Mouse (Mus musculus) olfactory bulb, adult 2 months (tissue): Measurements from ENCODE around the gene Slc7a15. TPM values are rescaled to one million over a fixed set of nuclear protein-coding genes. Genes with fewer than 3 reads are reported as not detected.

ENCODE experiments used
- H3K27ac ChIP-seq: fragments of 200-500 bp; 2 replicates; pipeline ENCODE4 v1.5.1; 2012; ENCODE audit warnings: low read depth, low read length; ENCODE audit not compliant: insufficient read depth
- H3K4me1 ChIP-seq: fragments of 200-500 bp; 2 replicates; pipeline ENCODE4 v1.6.1; 2012; ENCODE audit warnings: low read length; ENCODE audit not compliant: control insufficient read depth, insufficient read depth
- H3K4me3 ChIP-seq: fragments of 200-500 bp; 2 replicates; pipeline ENCODE4 v1.5.1; 2012; ENCODE audit warnings: mild to moderate bottlenecking, low read depth, low read length, moderate library complexity; ENCODE audit not compliant: insufficient read depth
- CTCF ChIP-seq: fragments of 200-500 bp; IDR thresholded peaks from 2 replicates; pipeline ENCODE4 v1.5.1; 2012; ENCODE audit warnings: low read depth, mild to moderate bottlenecking, low read length, moderate library complexity; ENCODE audit not compliant: insufficient read depth
- POLR2A ChIP-seq: fragments of 200-500 bp; IDR thresholded peaks from 2 replicates; pipeline ENCODE4 v1.6.1; 2012; ENCODE audit warnings: mild to moderate bottlenecking, low read depth, low read length, moderate library complexity; ENCODE audit not compliant: insufficient read depth
- WGBS: fragments of 180-500 bp; shearing (Covaris S2); methylation state at CpG from one replicate; pipeline ENCODE4 v1.1.7; 2018; 5-methylcytosine and 5-hydroxymethylcytosine counted together
- polyA plus RNA-seq: library from polyadenylated mRNA; stranded (reverse); fragments of >200 nt; gene quantifications from 2 replicates; pipeline ENCODE4 v1.2.4, GENCODE M21; 2012; ENCODE audit warnings: low replicate concordance; ENCODE audit not compliant: missing spikeins, insufficient read depth, insufficient read length

Gene Slc7a15
- polyA plus RNA-seq, 1 experiment: not detected

DNA sequence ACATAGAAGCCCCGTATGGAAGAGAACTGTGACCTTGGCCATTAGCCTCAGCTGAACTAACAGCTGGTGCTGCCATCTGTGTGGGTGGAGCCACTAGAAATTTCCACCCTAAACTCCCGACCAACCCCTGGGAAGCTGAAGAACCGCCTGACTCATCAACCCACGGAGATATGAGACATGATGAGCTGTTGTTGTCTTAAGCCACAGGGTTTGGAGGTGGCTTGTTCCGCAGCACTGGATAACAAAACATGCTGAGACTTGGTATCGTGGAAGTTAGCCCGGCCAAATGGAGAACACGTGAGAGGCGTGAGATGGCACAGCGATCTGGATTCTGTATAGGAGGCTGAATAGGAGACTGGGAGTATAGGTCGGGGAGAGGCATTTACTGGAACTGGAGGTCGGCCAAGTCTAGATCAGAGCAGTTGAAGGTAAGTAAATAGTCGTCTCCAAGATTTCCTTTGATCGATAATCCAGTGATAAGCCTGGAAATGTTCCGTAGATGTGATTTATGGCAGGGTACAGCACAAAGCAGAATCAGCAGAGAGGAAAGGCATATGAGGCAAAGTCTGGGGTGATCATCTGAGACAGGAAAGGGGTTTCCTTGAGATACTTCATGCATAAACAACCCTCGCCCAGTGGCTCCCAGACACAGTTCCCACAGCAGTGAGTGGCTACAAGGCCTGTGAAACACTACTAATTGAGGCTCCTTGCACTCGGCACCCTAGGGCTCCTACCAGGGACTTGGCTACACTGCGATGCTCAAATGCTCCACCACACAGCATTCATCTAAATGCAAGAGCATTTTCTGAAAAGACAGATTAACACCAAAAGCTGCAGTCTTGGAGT lies 87.6 kb downstream of the Slc7a15 start:
- Histone ChIP-seq H3K4me1 (peaks cover 2% of the 10 kb centered on the region; the same call in 1 of the 2 replicates), H3K4me3 (no peak overlapping the region), H3K27ac (no peak overlapping the region)
- TF ChIP-seq CTCF (no peak), POLR2A (no peak)
- WGBS: 63% methylated on average over 18 of the region's 18 CpGs

DNA sequence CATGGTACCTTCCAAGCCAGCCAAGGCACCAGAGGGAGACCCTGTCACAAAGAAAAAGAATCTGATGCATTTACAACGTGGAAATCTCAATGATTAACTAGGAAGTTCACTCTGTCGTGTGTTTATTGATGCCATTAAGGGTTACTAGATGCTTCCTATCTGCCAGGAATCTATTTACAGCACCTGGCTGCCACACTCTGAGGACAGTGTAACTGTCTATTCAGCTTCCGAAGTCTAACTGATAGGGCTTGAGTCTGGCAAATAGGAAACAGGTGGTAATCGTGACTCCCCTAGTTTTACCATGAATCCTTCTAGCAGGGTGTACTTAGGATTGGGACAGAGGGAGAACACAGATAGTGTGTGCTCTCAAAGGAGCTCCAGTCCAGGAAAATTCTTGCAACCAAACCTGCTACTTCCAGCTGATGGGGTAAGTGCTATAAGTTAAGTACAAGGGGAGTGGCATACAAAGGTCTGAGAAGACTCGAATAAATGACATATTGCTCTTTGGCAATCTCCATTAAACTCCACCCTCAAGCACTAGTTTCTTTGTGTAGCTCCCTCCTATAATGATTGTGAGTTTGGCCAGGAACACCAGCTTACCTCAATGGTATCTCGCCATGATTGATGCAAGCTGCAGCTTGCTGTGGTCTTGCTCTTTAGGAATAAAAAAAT lies 88.4 kb downstream of the Slc7a15 start:
- Histone ChIP-seq H3K27ac (no peak overlapping the region), H3K4me3 (no peak overlapping the region), H3K4me1 (peaks cover 2% of the 10 kb centered on the region; the same call in 1 of the 2 replicates)
- 74% methylated on average over 6 of the region's 6 CpGs for WGBS
- TF ChIP-seq POLR2A: no peak
- no peak for TF ChIP-seq CTCF

DNA sequence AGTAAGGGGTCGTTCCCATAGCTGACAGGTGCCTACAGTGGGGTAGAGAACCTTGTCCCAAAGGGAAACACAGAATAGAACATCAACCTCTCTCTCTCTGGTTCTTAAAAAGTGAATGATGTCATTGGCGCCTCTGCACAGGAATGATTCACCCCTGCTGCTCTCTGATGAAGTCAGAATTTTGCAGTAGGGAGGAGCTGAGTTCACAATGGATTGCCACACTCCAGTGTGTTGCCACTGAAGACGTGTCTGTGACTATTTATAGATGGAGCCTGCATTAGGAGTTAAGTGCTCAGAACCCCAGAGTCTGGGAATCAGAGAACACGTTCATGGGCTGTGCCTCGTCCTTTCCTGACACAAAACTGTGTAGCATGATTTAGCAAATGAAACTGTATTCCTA lies 89.2 kb downstream of the Slc7a15 start:
- TF ChIP-seq POLR2A (no peak), CTCF (no peak)
- no peak overlapping the region for H3K4me3 ChIP-seq

DNA sequence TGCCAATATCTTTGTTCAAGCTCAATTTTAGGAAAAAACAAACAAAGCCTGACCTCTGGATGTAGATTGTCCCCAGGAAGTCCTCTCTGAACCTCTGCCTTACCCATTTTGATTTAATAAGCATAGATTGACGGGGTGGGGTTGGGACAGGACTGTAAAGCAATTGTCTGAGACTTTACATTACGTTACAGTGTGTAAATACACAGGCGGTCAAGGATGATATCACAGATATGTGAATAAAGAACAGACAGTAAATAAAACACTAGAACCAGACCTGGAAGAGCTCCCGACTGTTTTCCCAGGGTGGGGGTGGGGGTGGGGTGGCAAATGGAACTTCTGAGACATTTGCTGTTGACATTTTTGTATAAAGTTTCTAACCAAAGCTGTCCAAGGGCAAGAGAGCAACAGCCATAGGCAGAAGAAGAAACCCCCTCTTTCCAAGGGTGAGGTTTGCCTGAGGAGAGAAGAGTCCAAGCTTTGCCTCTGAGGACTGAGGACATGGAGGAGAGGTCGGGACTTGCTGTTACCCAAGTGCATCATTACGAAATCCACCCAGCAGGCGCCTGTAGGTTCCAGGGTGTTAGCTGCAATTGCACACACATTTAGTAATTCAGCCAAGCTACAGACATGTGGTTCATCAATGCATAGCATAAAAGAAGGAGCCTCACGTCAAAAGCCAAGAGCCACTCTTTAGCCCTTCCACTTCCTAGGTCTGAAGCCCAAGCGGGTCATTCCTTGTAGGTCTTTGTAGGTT lies 91.7 kb downstream of the Slc7a15 start:
- no peak for TF ChIP-seq CTCF
- no peak for TF ChIP-seq POLR2A

More for the DNA sequence above, 89.2 kb downstream of the Slc7a15 start:
- WGBS: 41% methylated on average over 5 of the region's 5 CpGs
- peaks cover 2% of the 10 kb centered on the region; the same call in 1 of the 2 replicates for H3K4me1 ChIP-seq
- no peak overlapping the region for H3K27ac ChIP-seq

DNA sequence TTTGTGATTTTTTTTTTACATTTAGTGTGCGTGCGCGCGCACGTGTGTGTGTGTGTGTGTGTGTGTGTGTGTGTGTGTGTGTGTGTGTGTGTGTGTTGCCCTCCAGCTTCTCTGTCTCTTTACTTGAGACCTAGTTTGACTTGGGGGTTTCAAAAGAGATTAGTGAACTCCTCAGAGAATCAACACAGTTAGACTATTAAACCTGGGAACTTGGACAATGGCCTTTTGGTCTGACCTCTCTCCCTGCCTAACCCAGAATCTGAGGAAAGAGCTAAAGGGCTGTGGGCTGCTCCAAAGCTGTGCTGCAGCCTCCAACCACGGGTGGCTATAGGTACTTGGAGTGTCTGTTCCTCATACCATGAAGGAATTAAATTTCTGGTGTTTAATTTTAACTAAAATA lies 94.7 kb downstream of the Slc7a15 start:
- Histone ChIP-seq H3K27ac (no peak overlapping the region), H3K4me1 (peaks cover 8% of the 10 kb centered on the region), H3K4me3 (no peak overlapping the region)
- 86% methylated on average over 6 of the region's 6 CpGs for WGBS
- TF ChIP-seq POLR2A: no peak
- no peak for TF ChIP-seq CTCF

More for the DNA sequence above, 91.7 kb downstream of the Slc7a15 start:
- no peak overlapping the region for H3K4me3 ChIP-seq
- peaks cover 2% of the 10 kb centered on the region; the same call in 1 of the 2 replicates for H3K4me1 ChIP-seq
- no peak overlapping the region for H3K27ac ChIP-seq
- WGBS: 83% methylated on average over 9 of the region's 9 CpGs

DNA sequence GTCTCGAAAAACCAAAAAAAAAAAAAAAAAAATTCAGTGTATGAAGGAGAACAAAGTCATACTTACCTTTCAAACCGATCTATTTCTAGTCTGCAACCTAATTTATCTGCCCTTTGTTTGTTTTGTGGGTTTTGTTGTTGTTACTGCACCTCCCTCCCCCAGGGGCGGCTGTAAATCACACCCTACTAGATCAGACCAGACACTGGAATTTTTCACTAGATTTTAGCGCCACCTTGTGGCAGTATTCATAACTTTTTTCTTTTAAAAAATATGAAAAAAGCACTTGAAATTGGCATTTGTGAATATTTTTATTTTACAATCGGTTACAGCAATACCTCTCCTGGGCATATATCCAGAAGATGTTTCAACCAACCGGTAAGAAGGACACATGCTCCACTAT lies 96.3 kb downstream of the Slc7a15 start:
- WGBS: 5% methylated on average over 6 of the region's 6 CpGs
- H3K4me1 ChIP-seq: peaks cover 8% of the 10 kb centered on the region
- TF ChIP-seq CTCF (no peak), POLR2A (no peak)
- H3K4me3 ChIP-seq: no peak overlapping the region
- no peak overlapping the region for H3K27ac ChIP-seq

DNA sequence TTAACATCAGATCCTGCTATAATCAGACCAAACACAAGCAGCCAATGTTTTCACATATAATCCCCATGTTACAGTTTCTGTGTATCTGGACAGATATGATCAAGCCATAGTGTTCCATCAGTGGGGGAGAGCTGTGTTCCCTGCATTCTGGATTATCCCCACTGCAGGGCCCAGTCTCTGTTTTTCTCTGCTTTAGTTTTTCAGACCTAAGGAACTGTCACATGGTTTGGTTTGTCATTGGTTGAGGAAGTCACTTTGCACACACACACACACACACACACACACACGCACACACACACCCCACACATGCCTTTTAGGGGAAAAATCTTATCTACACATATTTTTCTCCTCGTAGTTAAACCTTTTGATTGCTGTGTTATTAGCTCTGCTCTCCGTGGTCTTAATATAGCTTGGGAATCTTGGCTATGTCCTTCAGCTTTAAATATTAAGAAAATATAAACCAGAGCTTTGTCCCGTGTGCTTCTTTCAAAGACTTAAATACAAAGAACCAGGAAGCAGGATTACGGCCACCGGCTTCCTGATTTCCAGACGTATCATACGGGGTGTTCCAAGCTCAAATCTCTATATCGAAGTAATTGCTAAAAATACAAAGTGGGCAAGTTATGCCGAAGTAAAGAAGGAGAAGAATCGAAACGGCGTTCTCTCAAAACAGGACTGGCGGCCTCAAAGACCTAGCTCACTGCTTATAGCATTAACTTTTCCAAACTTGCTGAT lies 97.1 kb downstream of the Slc7a15 start:
- no peak for TF ChIP-seq POLR2A
- no peak for TF ChIP-seq CTCF
- H3K4me1 ChIP-seq: peaks cover 8% of the 10 kb centered on the region
- WGBS: 76% methylated on average over 14 of the region's 14 CpGs
- no peak overlapping the region for H3K27ac ChIP-seq
- H3K4me3 ChIP-seq: no peak overlapping the region

DNA sequence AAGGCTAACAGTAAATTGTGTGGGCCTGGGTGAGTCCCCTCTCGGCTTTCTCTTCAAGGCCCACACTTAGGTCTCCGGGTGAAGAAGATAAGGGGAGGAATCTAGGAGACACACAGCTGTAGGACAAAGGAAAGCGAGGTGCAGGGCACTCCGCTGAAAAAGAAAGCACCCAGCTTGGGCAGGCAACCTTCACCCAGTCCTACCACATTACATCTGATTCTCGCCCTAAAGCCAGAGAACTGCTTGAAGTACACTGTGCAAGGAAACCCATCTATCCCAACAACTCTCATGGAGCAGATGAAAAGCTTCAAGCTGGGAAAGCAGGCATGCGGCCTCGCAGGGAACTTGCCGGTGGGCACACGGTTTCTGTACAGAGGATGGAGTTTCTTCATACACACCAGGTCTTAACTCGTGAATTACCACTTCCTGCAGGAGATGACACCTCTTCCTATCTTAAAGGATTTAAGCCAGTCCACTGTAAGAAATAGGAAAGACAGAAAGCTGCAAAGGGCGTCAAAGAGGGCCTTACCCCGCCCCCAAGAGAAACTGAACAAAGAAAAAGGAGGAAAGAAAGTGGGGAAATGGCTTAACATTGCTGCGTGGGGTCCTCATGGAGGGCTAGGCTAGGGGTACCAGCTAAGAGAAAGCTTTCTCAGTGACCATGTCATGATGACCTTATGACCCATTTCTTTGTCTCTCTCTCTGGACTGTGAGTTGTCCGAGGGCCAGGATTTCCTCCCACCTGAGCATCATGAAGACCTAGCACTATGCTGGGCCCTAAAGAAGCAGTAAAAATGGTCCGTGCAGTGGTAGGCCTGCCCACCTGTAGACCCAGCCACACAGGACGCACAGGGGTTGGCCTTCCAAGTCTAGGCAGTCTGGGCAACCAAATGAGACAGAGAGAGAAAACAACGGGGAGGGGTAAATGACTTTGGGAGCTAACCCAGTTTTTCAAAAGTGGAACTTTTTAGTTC lies 98.0 kb downstream of the Slc7a15 start:
- WGBS: 54% methylated on average over 17 of the region's 17 CpGs
- Histone ChIP-seq H3K27ac (peak overlapping the region; percentile 56), H3K4me3 (peak overlapping the region; percentile 59), H3K4me1 (peaks cover 14% of the 10 kb centered on the region)
- TF ChIP-seq POLR2A (no peak), CTCF (no peak)
